Mouse (Mus musculus) ES-E14 (cell line): ENCODE data around the gene Gm17332.

Experiments used
- CHD2 ChIP-seq: IDR thresholded peaks from 2 replicates; pipeline ENCODE4 v1.6.1; 2014; ENCODE audit warnings: mild to moderate bottlenecking, low read depth, low read length, inconsistent platforms
- HCFC1 ChIP-seq: IDR thresholded peaks from 2 replicates; pipeline ENCODE4 v1.6.1; 2012; ENCODE audit warnings: low read length, inconsistent platforms, borderline replicate concordance; ENCODE audit not compliant: insufficient read depth
- MAFK ChIP-seq: IDR thresholded peaks from 2 replicates; pipeline ENCODE4 v1.6.1; 2014; ENCODE audit warnings: mild to moderate bottlenecking, low read depth, low read length, inconsistent platforms; ENCODE audit not compliant: insufficient read depth
- ZC3H11A ChIP-seq: IDR thresholded peaks from 2 replicates; pipeline ENCODE4 v1.6.1; 2012; ENCODE audit warnings: low read depth, mild to moderate bottlenecking, inconsistent platforms, low read length, borderline replicate concordance
- ZNF384 ChIP-seq: IDR thresholded peaks from 2 replicates; pipeline ENCODE4 v1.6.1; 2012; ENCODE audit warnings: low read depth, low read length, inconsistent platforms

GRCm38 (mm10) chr11:31170052-31170646, 12.1 kb downstream of the Gm17332 start:
- no peak for TF ChIP-seq ZC3H11A
- TF ChIP-seq HCFC1: no peak
- TF ChIP-seq CHD2: no peak
- TF ChIP-seq ZNF384: no peak
- no peak for TF ChIP-seq MAFK
